Mouse (Mus musculus) cortical plate, adult 2 months (tissue): ENCODE data around the gene Samd4b.

Source experiments
- CTCF ChIP-seq: fragments of 200-500 bp; IDR thresholded peaks from 2 replicates; pipeline ENCODE4 v1.5.1; 2011; ENCODE audit warnings: mild to moderate bottlenecking, control low read depth, low read length; ENCODE audit not compliant: insufficient read depth; ENCODE audit errors: extremely low read depth
- POLR2A ChIP-seq: fragments of 200-500 bp; IDR thresholded peaks from 2 replicates; pipeline ENCODE4 v1.6.1; 2011; ENCODE audit warnings: mild to moderate bottlenecking, low read length, control low read depth; ENCODE audit not compliant: insufficient read depth; ENCODE audit errors: extremely low read depth

DNA sequence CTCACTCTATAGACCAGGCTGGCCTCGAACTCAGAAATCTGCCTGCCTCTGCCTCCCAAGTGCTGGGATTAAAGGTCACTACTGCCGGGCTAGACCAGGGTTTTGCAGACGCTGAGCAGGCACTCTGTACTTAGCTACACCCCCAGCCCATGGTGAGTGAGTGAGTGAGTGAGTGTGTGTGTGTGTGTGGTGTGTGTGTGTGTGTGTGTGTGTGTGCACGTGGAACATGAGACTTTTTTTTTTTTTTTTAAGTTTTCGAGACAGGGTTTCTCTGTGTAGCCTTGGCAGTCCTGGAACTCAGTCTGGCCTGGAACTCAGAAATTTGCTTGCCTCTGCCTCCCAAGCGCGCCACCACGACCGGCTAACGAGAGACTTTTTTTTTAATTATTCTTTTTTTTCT is 223.3 kb downstream of the Samd4b start:
- no peak for TF ChIP-seq POLR2A
- no peak for TF ChIP-seq CTCF
